Mouse (Mus musculus) heart, embryonic 15.5 days (tissue): Measurements from ENCODE around the gene Milr1. TPM values are rescaled to one million over a fixed set of nuclear protein-coding genes. Genes with fewer than 3 reads are reported as not detected.

Experiments used
- ATAC-seq: fragments of 200-750 bp; cut with Nextera tagmentation; replicated peaks from 2 replicates; pipeline ENCODE4 v1.8.0; 2017; ENCODE audit warnings: low read depth, moderate TSS enrichment; ENCODE audit not compliant: insufficient number of reproducible peaks, insufficient read depth, low FRiP score
- H3K27ac ChIP-seq: fragments of 300-500 bp; sonication (generic); 2 replicates; pipeline ENCODE4 v1.5.1; 2015; ENCODE audit warnings: mild to moderate bottlenecking, inconsistent platforms
- H3K27me3 ChIP-seq: fragments of 300-500 bp; sonication (generic); 2 replicates; pipeline ENCODE4 v1.6.1; 2015; ENCODE audit warnings: inconsistent platforms
- H3K36me3 ChIP-seq: fragments of 300-500 bp; sonication (generic); 2 replicates; pipeline ENCODE4 v1.6.1; 2015; ENCODE audit warnings: mild to moderate bottlenecking, inconsistent platforms
- H3K4me1 ChIP-seq: fragments of 300-500 bp; sonication (generic); replicated peaks from 2 replicates; pipeline ENCODE4 v1.6.1; 2015; ENCODE audit warnings: inconsistent platforms
- H3K4me2 ChIP-seq: fragments of 300-500 bp; sonication (generic); 2 replicates; pipeline ENCODE4 v1.6.1; 2015; ENCODE audit warnings: inconsistent platforms, mild to moderate bottlenecking, moderate library complexity
- H3K4me3 ChIP-seq: fragments of 300-500 bp; sonication (generic); 2 replicates; pipeline ENCODE4 v1.5.1; 2015; ENCODE audit warnings: mild to moderate bottlenecking, inconsistent platforms
- H3K9ac ChIP-seq: fragments of 300-500 bp; sonication (generic); 2 replicates; pipeline ENCODE4 v1.6.1; 2015; ENCODE audit warnings: mild to moderate bottlenecking, inconsistent platforms
- H3K9me3 ChIP-seq: fragments of 300-500 bp; sonication (generic); replicated peaks from 2 replicates; pipeline ENCODE4 v1.6.1; 2016; ENCODE audit warnings: inconsistent platforms
- WGBS: fragments of 180-500 bp; shearing (Covaris S2); methylation state at CpG from one replicate; pipeline ENCODE4 v1.1.7; 2015; ENCODE audit warnings: mixed read lengths; 5-methylcytosine and 5-hydroxymethylcytosine counted together
- polyA plus RNA-seq: library from polyadenylated mRNA; unstranded; fragments of >200 nt; fragmentation: Nextera tagmentation; extraction: Ambion mirVana; gene quantifications from 2 replicates; pipeline ENCODE4 v1.2.1, GENCODE M21; 2015

Milr1 gene
- polyA plus RNA-seq, 1 experiment from 2014 or later, result 0.88 TPM

GRCm38 (mm10) chr11:106753314-106753713 lies 2.3 kb downstream of the Milr1 start:
- H3K27ac ChIP-seq, result no peak overlapping the region
- H3K4me3 ChIP-seq, result no peak overlapping the region
- no peaks in the 10 kb centered on the region for H3K4me1 ChIP-seq
- no peak overlapping the region for H3K4me2 ChIP-seq
- no peaks in the 10 kb centered on the region for H3K9me3 ChIP-seq
- ATAC-seq, result no peak
- H3K27me3 ChIP-seq, result no peaks in the 10 kb centered on the region
- 65% methylated on average over 6 of the region's 6 CpGs for WGBS
- H3K36me3 ChIP-seq, result no peaks in the 10 kb centered on the region
- H3K9ac ChIP-seq, result no peak overlapping the region

- Histone ChIP-seq H3K27me3 (no peaks in the 10 kb centered on the region), H3K27ac (no peak overlapping the region), H3K9ac (no peak overlapping the region), H3K4me3 (no peak overlapping the region), H3K36me3 (no peaks in the 10 kb centered on the region), H3K4me2 (no peak overlapping the region), H3K9me3 (no peaks in the 10 kb centered on the region), H3K4me1 (0 out of 2 replicates have a peak, but pooled peaks cover under 1% of the 10 kb centered on the region)
- 32% methylated on average over 5 of the region's 5 CpGs for WGBS
- no peak for ATAC-seq
Observed at GRCm38 (mm10) chr11:106755583-106755982, 4.6 kb downstream of the Milr1 start.

GRCm38 (mm10) chr11:106759028-106759427 lies 8.0 kb downstream of the Milr1 start:
- no peaks in the 10 kb centered on the region for H3K9me3 ChIP-seq
- H3K4me3 ChIP-seq, result no peak overlapping the region
- H3K4me1 ChIP-seq, result peaks cover 25% of the 10 kb centered on the region
- H3K27ac ChIP-seq, result no peak overlapping the region
- no peaks in the 10 kb centered on the region for H3K36me3 ChIP-seq
- H3K4me2 ChIP-seq, result no peak overlapping the region
- no peak overlapping the region for H3K9ac ChIP-seq
- no peaks in the 10 kb centered on the region for H3K27me3 ChIP-seq
- 83% methylated on average over 3 of the region's 3 CpGs for WGBS
- no peak for ATAC-seq

- Histone ChIP-seq H3K4me2 (no peak overlapping the region), H3K9ac (no peak overlapping the region), H3K4me1 (peaks cover 25% of the 10 kb centered on the region), H3K4me3 (no peak overlapping the region), H3K36me3 (no peaks in the 10 kb centered on the region), H3K27ac (no peak overlapping the region), H3K9me3 (no peaks in the 10 kb centered on the region), H3K27me3 (no peaks in the 10 kb centered on the region)
- no peak for ATAC-seq
- 88% methylated on average over 5 of the region's 5 CpGs for WGBS
Observed at GRCm38 (mm10) chr11:106760511-106760910, 9.5 kb downstream of the Milr1 start.

- Histone ChIP-seq H3K27me3 (no peaks in the 10 kb centered on the region), H3K27ac (peak overlapping the region; percentile 83), H3K4me2 (0 out of 2 replicates have a peak overlapping the region, but pooled peaks have one; percentile 0), H3K9ac (no peak overlapping the region), H3K36me3 (peaks cover 14% of the 10 kb centered on the region), H3K9me3 (no peaks in the 10 kb centered on the region), H3K4me3 (no peak overlapping the region), H3K4me1 (peaks cover 25% of the 10 kb centered on the region)
- ATAC-seq, result peak; percentile 69
- WGBS, result 6% methylated on average over 5 of the region's 5 CpGs
Observed at GRCm38 (mm10) chr11:106762139-106762799, 11.2 kb downstream of the Milr1 start.

GRCm38 (mm10) chr11:106762800-106763185 lies 11.8 kb downstream of the Milr1 start:
- H3K27ac ChIP-seq, result peak overlapping the region; percentile 83
- no peaks in the 10 kb centered on the region for H3K9me3 ChIP-seq
- no peak overlapping the region for H3K9ac ChIP-seq
- no peak for ATAC-seq
- 56% methylated on average over 9 of the region's 9 CpGs for WGBS
- H3K27me3 ChIP-seq, result no peaks in the 10 kb centered on the region
- H3K4me3 ChIP-seq, result no peak overlapping the region
- peaks cover 25% of the 10 kb centered on the region for H3K4me1 ChIP-seq
- H3K4me2 ChIP-seq, result no peak overlapping the region
- peaks cover 20% of the 10 kb centered on the region for H3K36me3 ChIP-seq

GRCm38 (mm10) chr11:106766611-106767162 lies 15.7 kb downstream of the Milr1 start:
- H3K36me3 ChIP-seq, result peaks cover 48% of the 10 kb centered on the region
- H3K4me1 ChIP-seq, result peaks cover 16% of the 10 kb centered on the region
- ATAC-seq, result no peak
- no peak overlapping the region for H3K4me2 ChIP-seq
- H3K4me3 ChIP-seq, result no peak overlapping the region
- H3K9me3 ChIP-seq, result no peaks in the 10 kb centered on the region
- no peaks in the 10 kb centered on the region for H3K27me3 ChIP-seq
- 88% methylated on average over 4 of the region's 4 CpGs for WGBS
- no peak overlapping the region for H3K9ac ChIP-seq
- H3K27ac ChIP-seq, result no peak overlapping the region

- no peak for ATAC-seq
- no peak overlapping the region for H3K4me2 ChIP-seq
- 92% methylated on average over 4 of the region's 4 CpGs for WGBS
Observed at GRCm38 (mm10) chr11:106767516-106767915, 16.5 kb downstream of the Milr1 start.

GRCm38 (mm10) chr11:106770195-106770974 lies 19.4 kb downstream of the Milr1 start:
- no peak for ATAC-seq
- Histone ChIP-seq H3K27ac (no peak overlapping the region), H3K9ac (no peak overlapping the region), H3K4me1 (no peaks in the 10 kb centered on the region), H3K4me3 (no peak overlapping the region), H3K27me3 (no peaks in the 10 kb centered on the region), H3K36me3 (peaks cover 81% of the 10 kb centered on the region), H3K9me3 (no peaks in the 10 kb centered on the region), H3K4me2 (no peak overlapping the region)
- WGBS, result 95% methylated on average over 9 of the region's 9 CpGs

More at GRCm38 (mm10) chr11:106767516-106767915, 16.5 kb downstream of the Milr1 start:
- no peak overlapping the region for H3K27ac ChIP-seq
- H3K9me3 ChIP-seq, result no peaks in the 10 kb centered on the region
- H3K4me3 ChIP-seq, result no peak overlapping the region
- H3K36me3 ChIP-seq, result peaks cover 54% of the 10 kb centered on the region
- peaks cover 8% of the 10 kb centered on the region for H3K4me1 ChIP-seq
- no peak overlapping the region for H3K9ac ChIP-seq
- H3K27me3 ChIP-seq, result no peaks in the 10 kb centered on the region

GRCm38 (mm10) chr11:106773061-106773460 lies 22.0 kb downstream of the Milr1 start:
- no peak for ATAC-seq
- Histone ChIP-seq H3K4me1 (peaks cover 3% of the 10 kb centered on the region; the same call in 1 of the 2 replicates), H3K9me3 (no peaks in the 10 kb centered on the region), H3K27me3 (no peaks in the 10 kb centered on the region), H3K36me3 (peaks cover 68% of the 10 kb centered on the region), H3K4me2 (no peak overlapping the region), H3K9ac (no peak overlapping the region), H3K4me3 (no peak overlapping the region), H3K27ac (no peak overlapping the region)
- 90% methylated on average over 9 of the region's 9 CpGs for WGBS

- Histone ChIP-seq H3K9ac (no peak overlapping the region), H3K27ac (no peak overlapping the region), H3K4me2 (no peak overlapping the region), H3K4me3 (no peak overlapping the region), H3K27me3 (no peaks in the 10 kb centered on the region), H3K36me3 (peaks cover 58% of the 10 kb centered on the region), H3K4me1 (peaks cover 10% of the 10 kb centered on the region; the same call in 1 of the 2 replicates), H3K9me3 (no peaks in the 10 kb centered on the region)
- WGBS, result 94% methylated on average over 4 of the region's 4 CpGs
- no peak for ATAC-seq
Observed at GRCm38 (mm10) chr11:106776960-106777359, 25.9 kb downstream of the Milr1 start.
